Mouse (Mus musculus): ENCODE data around the gene Spata17. TPM values are rescaled to one million over a fixed set of nuclear protein-coding genes. Genes with fewer than 3 reads are reported as not detected.

Gene Spata17
- polyA plus RNA-seq, 1 experiment from 2014 or later, result 2.7 TPM

DNA sequence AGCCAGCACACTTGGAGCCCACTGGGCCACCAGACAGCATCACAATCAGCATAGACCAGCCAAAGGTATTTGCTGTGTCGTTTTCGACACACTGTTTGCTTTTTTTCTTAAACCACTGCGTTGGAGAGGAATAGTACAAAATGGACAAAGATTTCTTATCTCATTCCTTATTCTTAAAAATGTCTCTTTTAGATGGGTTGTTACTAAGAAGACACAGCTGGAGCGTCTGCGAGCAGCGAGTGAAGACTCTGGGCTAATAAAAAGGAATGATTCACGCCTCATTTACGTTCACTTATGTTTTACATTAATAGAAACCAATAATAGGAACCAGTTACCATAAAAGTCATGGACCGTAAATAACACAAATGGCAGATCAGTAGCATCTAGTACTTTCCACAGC is 101.5 kb downstream of the Spata17 start:
- WGBS, result 52% methylated on average over 9 of the region's 9 CpGs
- H3K4me1 ChIP-seq (replicated peaks; ENCODE audit: control insufficient read depth, insufficient read depth, low read length), result peaks cover 5% of the 10 kb centered on the region

DNA sequence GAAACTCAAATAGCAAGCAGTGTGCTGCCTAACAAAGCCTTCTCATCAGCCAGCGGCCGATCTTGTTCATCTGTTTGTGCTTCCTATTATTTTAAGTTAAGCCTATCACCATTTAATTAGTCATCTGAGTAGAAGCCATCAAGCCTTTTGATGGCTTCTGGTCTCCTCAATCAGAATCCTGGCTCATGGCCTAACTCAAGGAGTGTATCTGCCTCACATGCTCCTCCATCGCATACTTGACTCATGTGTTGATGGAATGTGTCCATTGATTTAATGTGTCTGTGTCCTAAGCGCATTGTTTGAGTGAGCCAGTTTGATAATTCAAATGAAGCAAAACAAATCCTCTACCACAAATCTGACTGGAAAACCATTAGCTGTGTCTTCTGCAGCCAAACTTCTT is 113.1 kb downstream of the Spata17 start:
- no peaks in the 10 kb centered on the region for H3K9me3 ChIP-seq (ENCODE audit: control insufficient read depth, low read length)

More for the DNA sequence above, 101.5 kb downstream of the Spata17 start:
- Histone ChIP-seq H3K4me2 (ENCODE audit: low read depth, low read length) (no peak overlapping the region), H3K4me3 (ENCODE audit: low read length) (no peak overlapping the region), H3K9me3 (ENCODE audit: control insufficient read depth, low read length) (no peaks in the 10 kb centered on the region), H3K36me3 (ENCODE audit: control insufficient read depth, insufficient read depth, low read length) (no peaks in the 10 kb centered on the region), H3K9ac (ENCODE audit: low read length) (no peak overlapping the region), H3K27me3 (ENCODE audit: control insufficient read depth, insufficient read depth, low read depth, low read length) (no peaks in the 10 kb centered on the region), H3K27ac (ENCODE audit: low read length) (no peak overlapping the region)
- peak; percentile 43 for ATAC-seq (ENCODE audit: low read depth)

DNA sequence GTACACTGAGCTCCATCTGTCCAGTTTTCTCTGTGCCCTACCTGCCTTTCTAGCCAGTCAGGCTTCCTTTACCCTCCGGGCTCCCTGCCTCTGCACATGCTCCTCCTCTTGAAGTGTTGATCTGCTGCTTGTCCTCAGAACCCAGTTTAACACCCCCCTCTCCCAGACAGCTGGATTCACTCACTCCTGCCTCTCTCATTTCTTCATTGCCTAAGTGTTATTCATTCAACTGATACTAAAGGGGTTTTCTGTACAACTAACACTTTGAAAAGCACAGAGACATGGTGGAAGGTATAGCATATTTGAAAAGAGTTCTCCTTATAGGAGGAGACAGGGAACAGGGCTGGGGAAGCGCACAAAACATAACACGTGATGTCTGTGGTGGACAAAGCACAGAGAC is 114.1 kb downstream of the Spata17 start:
- Histone ChIP-seq H3K9me3 (ENCODE audit: control insufficient read depth, low read length) (no peaks in the 10 kb centered on the region), H3K4me3 (ENCODE audit: low read length) (no peak overlapping the region), H3K4me2 (ENCODE audit: low read depth, low read length) (no peak overlapping the region), H3K9ac (ENCODE audit: low read length) (no peak overlapping the region), H3K36me3 (ENCODE audit: control insufficient read depth, insufficient read depth, low read length) (no peaks in the 10 kb centered on the region), H3K27ac (ENCODE audit: low read length) (no peak overlapping the region), H3K4me1 (replicated peaks; ENCODE audit: control insufficient read depth, insufficient read depth, low read length) (peaks cover 3% of the 10 kb centered on the region; the same call in 1 of the 2 replicates), H3K27me3 (ENCODE audit: control insufficient read depth, insufficient read depth, low read depth, low read length) (no peaks in the 10 kb centered on the region)
- ATAC-seq (ENCODE audit: low read depth), result peak; percentile 78
- 42% methylated on average over 3 of the region's 3 CpGs for WGBS

More for the DNA sequence above, 113.1 kb downstream of the Spata17 start:
- no peaks in the 10 kb centered on the region for H3K27me3 ChIP-seq (ENCODE audit: control insufficient read depth, insufficient read depth, low read depth, low read length)
- H3K9ac ChIP-seq (ENCODE audit: low read length), result no peak overlapping the region
- H3K4me1 ChIP-seq (replicated peaks; ENCODE audit: control insufficient read depth, insufficient read depth, low read length), result peaks cover 3% of the 10 kb centered on the region; the same call in 1 of the 2 replicates
- no peaks in the 10 kb centered on the region for H3K36me3 ChIP-seq (ENCODE audit: control insufficient read depth, insufficient read depth, low read length)
- H3K4me3 ChIP-seq (ENCODE audit: low read length), result no peak overlapping the region
- peak; percentile 66; the same call in 1 of the 2 replicates for ATAC-seq (ENCODE audit: low read depth)
- H3K4me2 ChIP-seq (ENCODE audit: low read depth, low read length), result no peak overlapping the region
- 48% methylated on average over 4 of the region's 4 CpGs for WGBS
- H3K27ac ChIP-seq (ENCODE audit: low read length), result peak overlapping the region; percentile 36; the same call in 1 of the 2 replicates

DNA sequence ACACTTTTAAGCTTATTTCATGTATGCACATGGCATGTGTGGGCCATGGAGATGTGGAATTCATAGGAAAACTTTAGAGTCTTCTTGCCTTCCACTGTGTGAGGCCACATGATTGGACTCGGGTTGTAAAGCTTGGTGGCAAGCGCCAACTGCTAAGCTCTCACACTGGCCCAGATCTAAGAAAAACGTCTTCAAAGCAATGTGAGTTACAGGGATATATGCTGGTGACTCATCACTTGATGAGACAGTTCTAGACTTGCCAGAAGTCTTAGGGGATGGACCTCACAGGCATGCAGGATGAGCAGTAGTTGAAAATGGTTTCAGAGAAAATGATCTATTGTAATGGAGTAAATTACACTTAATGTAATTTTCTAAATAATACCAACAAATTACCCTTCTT is 114.6 kb downstream of the Spata17 start:
- H3K36me3 ChIP-seq (ENCODE audit: control insufficient read depth, insufficient read depth, low read length), result no peaks in the 10 kb centered on the region
- H3K9ac ChIP-seq (ENCODE audit: low read length), result no peak overlapping the region
- WGBS, result 69% methylated on average over 3 of the region's 3 CpGs
- no peaks in the 10 kb centered on the region for H3K27me3 ChIP-seq (ENCODE audit: control insufficient read depth, insufficient read depth, low read depth, low read length)
- H3K27ac ChIP-seq (ENCODE audit: low read length), result no peak overlapping the region
- H3K4me3 ChIP-seq (ENCODE audit: low read length), result no peak overlapping the region
- ATAC-seq (ENCODE audit: low read depth), result no peak
- peaks cover 3% of the 10 kb centered on the region; the same call in 1 of the 2 replicates for H3K4me1 ChIP-seq (replicated peaks; ENCODE audit: control insufficient read depth, insufficient read depth, low read length)
- H3K4me2 ChIP-seq (ENCODE audit: low read depth, low read length), result no peak overlapping the region
- no peaks in the 10 kb centered on the region for H3K9me3 ChIP-seq (ENCODE audit: control insufficient read depth, low read length)

DNA sequence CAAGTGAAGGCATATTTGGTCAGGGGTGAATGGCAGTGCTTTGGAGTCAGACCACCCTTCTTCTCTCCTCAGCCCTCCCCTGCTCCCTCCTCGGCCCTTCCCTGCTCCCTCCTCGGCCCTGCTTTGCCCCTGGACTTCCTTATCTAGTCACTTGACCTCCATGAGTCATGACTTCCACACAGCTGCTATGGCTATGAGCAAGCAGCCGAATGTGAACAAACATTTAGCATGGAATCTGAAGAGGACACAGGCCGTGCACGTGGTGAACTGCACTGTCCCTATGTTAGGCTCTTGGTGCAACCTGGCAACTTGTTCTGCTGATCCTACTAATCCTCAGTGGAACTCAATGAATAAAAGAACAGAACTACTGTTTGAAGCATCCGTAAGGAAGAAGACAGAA is 117.0 kb downstream of the Spata17 start:
- no peak for ATAC-seq (ENCODE audit: low read depth)
- no peaks in the 10 kb centered on the region for H3K9me3 ChIP-seq (ENCODE audit: control insufficient read depth, low read length)
- H3K27me3 ChIP-seq (ENCODE audit: control insufficient read depth, insufficient read depth, low read depth, low read length), result no peaks in the 10 kb centered on the region
- no peaks in the 10 kb centered on the region for H3K36me3 ChIP-seq (ENCODE audit: control insufficient read depth, insufficient read depth, low read length)
- H3K4me3 ChIP-seq (ENCODE audit: low read length), result no peak overlapping the region
- 35% methylated on average over 6 of the region's 6 CpGs for WGBS
- no peak overlapping the region for H3K9ac ChIP-seq (ENCODE audit: low read length)
- H3K4me1 ChIP-seq (replicated peaks; ENCODE audit: control insufficient read depth, insufficient read depth, low read length), result peaks cover 3% of the 10 kb centered on the region; the same call in 1 of the 2 replicates
- H3K4me2 ChIP-seq (ENCODE audit: low read depth, low read length), result no peak overlapping the region
- no peak overlapping the region for H3K27ac ChIP-seq (ENCODE audit: low read length)

DNA sequence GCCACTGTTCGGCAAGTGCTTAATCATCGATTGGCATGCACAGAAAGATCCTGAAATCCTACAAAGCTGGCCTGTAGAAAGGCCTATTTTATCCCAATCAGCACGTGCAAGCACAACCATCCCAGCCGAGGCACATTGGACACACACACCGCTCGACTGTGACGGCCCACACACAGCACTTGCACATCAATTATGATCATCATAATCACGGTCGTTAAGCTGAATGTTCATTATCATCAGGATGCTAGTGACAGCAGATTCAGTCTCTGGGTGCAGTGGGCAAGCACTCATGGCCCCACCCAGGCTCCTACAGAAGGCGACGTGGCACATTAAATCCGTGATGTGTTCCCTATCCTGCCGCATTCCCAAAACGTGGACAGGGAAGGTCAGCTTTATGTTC is 122.7 kb downstream of the Spata17 start:
- H3K4me3 ChIP-seq (ENCODE audit: low read length), result no peak overlapping the region

DNA sequence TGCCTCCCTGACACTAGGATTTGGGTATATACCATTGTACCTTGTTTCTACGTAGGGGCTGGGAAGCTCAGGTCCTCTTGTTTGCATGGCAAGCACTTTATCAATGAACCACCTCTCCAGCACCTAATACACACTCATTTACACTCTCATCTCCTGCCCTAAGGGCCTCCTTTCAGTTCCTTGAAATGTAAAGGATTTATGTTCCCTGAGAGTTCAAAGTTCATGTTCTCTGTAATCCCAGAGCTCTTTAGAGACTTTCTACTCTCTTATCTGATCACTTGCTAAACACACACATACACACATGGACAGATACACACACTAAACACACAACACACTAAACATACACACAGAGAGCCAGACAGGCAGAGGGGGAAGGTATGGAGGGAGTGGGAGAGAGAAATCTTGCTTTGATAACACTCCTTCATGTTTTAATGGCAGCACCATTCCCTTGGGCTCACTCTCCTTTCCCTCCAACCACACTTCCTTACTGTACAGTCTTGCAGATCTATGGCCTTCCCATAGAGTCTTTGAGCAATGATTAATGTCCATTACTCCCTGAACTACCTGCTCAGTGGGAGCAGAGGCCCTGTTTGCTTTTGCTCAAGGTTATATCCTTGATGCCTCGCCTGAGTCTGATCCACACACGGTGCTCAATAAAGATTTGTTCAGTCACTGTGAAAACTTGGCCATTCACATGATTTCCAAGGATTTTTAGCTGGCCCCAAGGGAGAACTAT is 126.4 kb downstream of the Spata17 start:
- WGBS, result 55% methylated on average over 3 of the region's 3 CpGs
- Histone ChIP-seq H3K4me3 (ENCODE audit: low read length) (no peak overlapping the region), H3K27me3 (ENCODE audit: control insufficient read depth, insufficient read depth, low read depth, low read length) (no peaks in the 10 kb centered on the region)

More for the DNA sequence above, 122.7 kb downstream of the Spata17 start:
- ATAC-seq (ENCODE audit: low read depth), result no peak
- no peaks in the 10 kb centered on the region for H3K27me3 ChIP-seq (ENCODE audit: control insufficient read depth, insufficient read depth, low read depth, low read length)
- no peak overlapping the region for H3K9ac ChIP-seq (ENCODE audit: low read length)
- H3K4me2 ChIP-seq (ENCODE audit: low read depth, low read length), result no peak overlapping the region
- H3K9me3 ChIP-seq (ENCODE audit: control insufficient read depth, low read length), result no peaks in the 10 kb centered on the region
- 68% methylated on average over 14 of the region's 14 CpGs for WGBS
- H3K27ac ChIP-seq (ENCODE audit: low read length), result no peak overlapping the region
- no peaks in the 10 kb centered on the region for H3K36me3 ChIP-seq (ENCODE audit: control insufficient read depth, insufficient read depth, low read length)
- no peaks in the 10 kb centered on the region for H3K4me1 ChIP-seq (replicated peaks; ENCODE audit: control insufficient read depth, insufficient read depth, low read length)

DNA sequence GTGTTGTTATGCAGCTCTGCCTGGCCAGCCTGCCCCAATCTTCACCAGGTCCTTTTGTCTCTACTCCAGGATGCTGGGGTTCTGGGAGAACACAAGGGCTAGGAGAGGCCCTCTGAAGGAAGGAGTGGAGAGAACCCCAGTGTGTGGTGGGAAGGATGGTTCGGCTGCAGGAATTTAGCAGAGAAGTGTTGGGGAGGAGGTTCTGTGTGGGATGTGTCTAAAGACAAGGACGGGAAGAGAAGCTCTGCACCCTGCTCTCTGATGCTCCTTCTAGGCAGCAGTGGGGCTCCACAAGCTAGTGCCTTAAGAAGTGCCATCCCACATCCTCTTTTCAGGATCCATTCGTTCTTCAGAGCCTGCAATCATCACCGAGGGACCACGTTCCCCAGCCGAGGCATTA is 129.2 kb downstream of the Spata17 start:
- Histone ChIP-seq H3K27me3 (ENCODE audit: control insufficient read depth, insufficient read depth, low read depth, low read length) (no peaks in the 10 kb centered on the region), H3K9me3 (ENCODE audit: control insufficient read depth, low read length) (no peaks in the 10 kb centered on the region), H3K4me1 (replicated peaks; ENCODE audit: control insufficient read depth, insufficient read depth, low read length) (no peaks in the 10 kb centered on the region), H3K27ac (ENCODE audit: low read length) (no peak overlapping the region), H3K9ac (ENCODE audit: low read length) (no peak overlapping the region), H3K4me2 (ENCODE audit: low read depth, low read length) (no peak overlapping the region), H3K4me3 (ENCODE audit: low read length) (no peak overlapping the region), H3K36me3 (ENCODE audit: control insufficient read depth, insufficient read depth, low read length) (no peaks in the 10 kb centered on the region)
- ATAC-seq (ENCODE audit: low read depth), result no peak
- 72% methylated on average over 6 of the region's 6 CpGs for WGBS

More for the DNA sequence above, 126.4 kb downstream of the Spata17 start:
- H3K36me3 ChIP-seq (ENCODE audit: control insufficient read depth, insufficient read depth, low read length), result no peaks in the 10 kb centered on the region
- H3K27ac ChIP-seq (ENCODE audit: low read length), result no peak overlapping the region
- no peaks in the 10 kb centered on the region for H3K9me3 ChIP-seq (ENCODE audit: control insufficient read depth, low read length)
- ATAC-seq (ENCODE audit: low read depth), result no peak
- no peak overlapping the region for H3K4me2 ChIP-seq (ENCODE audit: low read depth, low read length)
- no peak overlapping the region for H3K9ac ChIP-seq (ENCODE audit: low read length)
- no peaks in the 10 kb centered on the region for H3K4me1 ChIP-seq (replicated peaks; ENCODE audit: control insufficient read depth, insufficient read depth, low read length)

DNA sequence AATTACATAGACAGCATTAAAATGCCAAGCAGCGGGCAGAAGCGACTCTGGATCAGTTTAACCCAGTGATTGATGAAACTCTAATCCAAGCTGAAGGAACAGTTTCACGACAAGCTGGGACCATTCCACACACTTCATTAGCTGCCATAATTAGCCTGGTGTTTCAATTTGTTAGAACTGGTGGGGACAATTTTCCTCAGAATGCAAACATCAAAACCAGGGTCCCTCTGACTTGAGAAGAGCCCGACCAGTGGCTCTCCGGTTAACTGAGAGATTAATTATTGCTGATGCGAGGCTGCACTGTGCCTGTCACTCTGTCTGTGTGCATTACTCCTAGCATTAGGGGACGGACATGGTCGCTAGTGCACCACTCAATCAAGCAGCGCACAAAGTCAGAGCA is 137.9 kb downstream of the Spata17 start:
- H3K36me3 ChIP-seq (ENCODE audit: control insufficient read depth, insufficient read depth, low read length), result no peaks in the 10 kb centered on the region
- ATAC-seq (ENCODE audit: low read depth), result no peak
- H3K4me3 ChIP-seq (ENCODE audit: low read length), result no peak overlapping the region
- no peaks in the 10 kb centered on the region for H3K4me1 ChIP-seq (replicated peaks; ENCODE audit: control insufficient read depth, insufficient read depth, low read length)
- no peak overlapping the region for H3K9ac ChIP-seq (ENCODE audit: low read length)
- H3K4me2 ChIP-seq (ENCODE audit: low read depth, low read length), result no peak overlapping the region
- H3K27ac ChIP-seq (ENCODE audit: low read length), result no peak overlapping the region
- WGBS, result 38% methylated on average over 9 of the region's 9 CpGs
- no peaks in the 10 kb centered on the region for H3K27me3 ChIP-seq (ENCODE audit: control insufficient read depth, insufficient read depth, low read depth, low read length)
- H3K9me3 ChIP-seq (ENCODE audit: control insufficient read depth, low read length), result peaks cover 2% of the 10 kb centered on the region; the same call in 1 of the 2 replicates
